Mouse (Mus musculus) T-cell, adult 2 months (primary cell): ENCODE measurements around the gene Rab4a.
A peak's percentile ranks its signal among the peaks of the same experiment; 100 is the strongest.

Experiments
- DNase-seq: peaks from one replicate; pipeline ENCODE4 v3.0.0; 2022; ENCODE audit warnings: low spot score

Rab4a gene

DNA sequence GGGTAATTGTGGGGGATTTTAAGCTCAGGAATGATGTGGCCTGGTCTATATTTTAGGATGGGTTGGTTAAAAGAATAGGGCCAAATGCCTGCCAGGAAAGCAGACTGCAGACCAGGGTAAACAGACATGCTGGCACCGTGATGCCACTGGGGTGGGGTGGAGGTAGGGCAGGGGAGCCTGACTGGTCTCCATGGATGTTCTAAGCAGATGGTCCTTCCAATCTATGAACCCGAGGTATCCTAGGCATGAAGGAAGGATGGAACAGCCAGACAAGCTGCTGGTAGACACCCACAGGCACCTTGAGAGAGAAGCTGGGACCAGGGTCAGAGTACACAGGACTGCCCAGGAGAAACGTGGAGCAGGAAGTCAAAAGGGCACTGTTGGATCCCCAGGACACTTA lies 41.8 kb downstream of the Rab4a start:
- DNase-seq: no peak

GRCm38 (mm10) chr8:123849352-123849751 lies 43.6 kb downstream of the Rab4a start:
- no peak for DNase-seq

GRCm38 (mm10) chr8:123851590-123851989 lies 45.8 kb downstream of the Rab4a start:
- DNase-seq: no peak

DNA sequence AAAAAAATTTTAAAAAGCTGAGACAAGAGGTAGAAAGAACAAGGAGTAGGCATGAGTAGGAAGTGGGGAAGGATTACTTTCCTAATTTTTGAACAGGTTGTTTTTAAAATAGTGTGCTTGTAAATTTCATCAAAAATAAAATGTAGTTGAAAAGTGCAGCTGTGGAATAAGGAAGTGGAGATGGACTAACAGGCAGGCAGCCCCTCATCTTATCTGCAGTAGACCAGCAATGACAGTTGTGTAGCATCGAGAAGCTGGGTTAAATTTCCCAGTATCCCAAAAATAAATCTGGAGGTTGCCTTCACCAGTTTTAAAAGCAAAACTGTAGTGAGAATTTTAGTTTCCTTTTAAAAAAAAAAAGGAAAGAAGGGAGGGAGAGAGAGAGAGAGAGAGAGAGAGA lies 48.5 kb downstream of the Rab4a start:
- DNase-seq: no peak

- DNase-seq: no peak
Measured at GRCm38 (mm10) chr8:123854733-123855475, 49.1 kb downstream of the Rab4a start.

GRCm38 (mm10) chr8:123857361-123857760 lies 51.6 kb downstream of the Rab4a start:
- no peak for DNase-seq

GRCm38 (mm10) chr8:123858574-123858940 lies 52.8 kb downstream of the Rab4a start:
- DNase-seq: no peak

GRCm38 (mm10) chr8:123858941-123859647 lies 53.3 kb downstream of the Rab4a start:
- DNase-seq: peak; percentile 91

DNA sequence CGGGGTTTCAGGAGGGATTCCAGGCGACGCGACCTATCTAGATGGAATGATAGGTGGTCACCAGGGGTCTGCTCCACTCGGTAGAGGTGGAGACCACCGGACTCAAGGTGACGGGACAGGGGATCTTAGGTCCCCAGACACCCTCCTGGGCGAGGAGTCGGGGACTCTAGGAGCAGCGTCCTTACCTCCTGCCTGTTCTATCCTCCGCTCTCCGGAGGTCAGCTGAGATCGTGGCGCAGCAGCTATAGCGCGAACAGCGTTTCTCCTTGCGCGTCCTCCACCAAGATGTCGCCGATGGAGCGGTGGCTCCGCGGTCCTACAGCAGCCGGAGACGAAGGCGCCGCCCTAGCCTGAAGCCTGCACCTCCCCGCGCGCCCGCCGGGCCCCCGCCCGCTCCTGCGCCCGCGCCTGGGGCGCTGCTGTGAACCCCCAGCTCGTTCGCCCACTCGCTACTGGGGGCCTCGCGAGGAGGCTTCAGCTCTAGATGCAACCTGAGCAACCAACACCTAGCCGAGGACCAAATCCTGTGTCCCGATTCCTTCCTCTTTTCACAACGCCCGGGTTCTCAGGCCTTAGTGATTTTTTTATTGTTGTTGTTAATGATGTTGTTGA lies 54.0 kb downstream of the Rab4a start, which contains the start of gene Ccsap:
TSS of gene Ccsap (minus strand) at position 562 of the 612 bp plus-strand sequence.
- peak; percentile 71 for DNase-seq

DNA sequence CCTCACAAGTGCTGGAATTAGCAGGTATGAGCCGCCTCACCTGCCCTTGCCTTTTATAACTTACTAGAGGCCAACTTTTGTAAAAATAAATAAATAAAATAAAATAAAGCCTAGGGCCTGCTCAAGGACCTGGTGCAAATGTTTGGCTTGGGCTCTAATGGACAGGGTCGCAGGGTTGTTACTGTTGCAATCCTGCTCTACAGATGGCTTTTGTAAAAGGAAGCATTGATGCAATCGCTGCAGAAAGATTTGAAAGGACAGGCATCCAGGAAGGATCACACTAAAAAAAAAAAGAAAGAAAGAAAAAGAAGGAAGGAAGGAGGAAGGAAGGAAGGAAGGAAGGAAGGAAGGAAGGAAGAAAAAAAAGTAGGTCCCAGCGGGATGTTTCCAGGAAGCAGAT lies 54.6 kb downstream of the Rab4a start:
- no peak for DNase-seq

DNA sequence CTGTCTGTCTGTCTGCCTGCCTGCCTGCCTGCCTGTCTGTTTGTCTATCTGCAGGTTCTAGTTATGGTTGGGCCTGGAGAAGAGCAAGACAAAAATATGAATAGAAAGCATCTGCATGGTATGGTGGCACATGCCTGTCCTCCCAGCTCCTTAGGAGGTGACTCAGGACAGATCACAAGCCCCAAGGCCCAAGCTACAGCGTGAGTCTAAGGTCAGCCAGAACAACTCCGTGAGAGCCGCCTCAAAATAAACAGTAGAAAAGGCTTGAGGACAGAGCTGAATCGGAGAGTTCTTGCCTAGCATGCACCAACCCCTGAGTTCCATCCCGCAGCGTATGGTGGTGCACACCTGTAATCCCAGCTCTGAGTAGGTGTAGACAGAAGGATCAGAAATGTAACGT lies 60.0 kb downstream of the Rab4a start:
- DNase-seq: no peak

GRCm38 (mm10) chr8:123866971-123867370 lies 61.2 kb downstream of the Rab4a start:
- no peak for DNase-seq

DNA sequence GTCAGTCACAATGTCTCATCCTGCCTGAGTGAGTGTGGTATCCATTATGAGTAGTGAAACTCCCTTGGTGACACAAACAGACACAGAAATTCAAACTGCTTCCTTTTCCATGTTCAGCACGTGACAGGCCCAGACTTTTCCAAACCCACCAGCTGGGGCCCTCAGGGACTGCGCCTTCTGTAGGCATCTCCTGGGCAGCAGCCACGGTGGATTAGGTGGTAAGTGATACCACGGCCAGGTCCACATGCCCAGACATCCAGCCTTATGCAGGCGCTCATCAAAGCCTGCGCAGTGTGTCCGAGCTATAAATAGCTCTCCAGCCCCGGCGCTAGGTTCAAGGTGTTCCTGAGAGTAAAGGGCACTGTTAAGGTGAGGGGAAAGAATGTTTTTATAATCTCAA lies 66.3 kb downstream of the Rab4a start:
- no peak for DNase-seq

GRCm38 (mm10) chr8:123873364-123873763 lies 67.6 kb downstream of the Rab4a start:
- DNase-seq: no peak

DNA sequence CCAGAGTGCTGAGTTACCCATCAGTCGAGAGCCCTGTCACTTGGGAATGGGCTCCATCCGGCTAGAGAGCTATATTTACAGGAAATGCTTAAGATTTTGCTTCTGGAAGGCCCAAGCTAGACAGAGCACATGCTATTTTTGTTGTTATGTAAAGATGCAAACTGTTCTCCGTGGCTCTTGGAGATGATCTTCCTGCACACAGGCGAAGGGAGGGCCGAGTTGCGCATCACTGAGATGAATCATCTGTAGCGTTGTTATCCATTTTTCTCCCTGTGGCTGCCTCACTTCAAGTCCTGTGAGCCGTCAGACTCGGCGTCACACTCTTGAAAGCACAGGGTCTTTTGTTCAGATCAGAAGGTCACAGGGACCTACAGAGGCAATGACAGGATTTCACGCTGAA lies 68.5 kb downstream of the Rab4a start:
- DNase-seq: no peak

DNA sequence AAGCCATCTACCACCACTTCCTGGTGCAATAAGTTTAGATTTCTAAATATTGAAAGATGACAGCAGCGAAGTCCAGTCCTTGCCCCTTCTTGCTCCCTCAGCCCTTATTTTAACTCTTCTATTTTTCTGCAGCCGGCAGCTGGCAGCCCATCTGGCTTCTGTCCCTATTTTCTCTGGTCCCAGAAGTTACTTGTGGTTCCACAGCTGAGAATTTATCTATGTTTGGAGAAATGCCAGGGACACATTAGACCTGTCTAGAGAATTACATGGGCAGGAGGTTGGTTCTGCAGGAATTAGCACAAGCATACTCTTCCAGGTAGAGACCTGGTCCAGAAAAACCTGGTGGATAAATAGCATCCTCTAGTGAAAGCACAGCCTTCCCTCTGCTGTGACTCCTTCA lies 72.1 kb downstream of the Rab4a start:
- no peak for DNase-seq

DNA sequence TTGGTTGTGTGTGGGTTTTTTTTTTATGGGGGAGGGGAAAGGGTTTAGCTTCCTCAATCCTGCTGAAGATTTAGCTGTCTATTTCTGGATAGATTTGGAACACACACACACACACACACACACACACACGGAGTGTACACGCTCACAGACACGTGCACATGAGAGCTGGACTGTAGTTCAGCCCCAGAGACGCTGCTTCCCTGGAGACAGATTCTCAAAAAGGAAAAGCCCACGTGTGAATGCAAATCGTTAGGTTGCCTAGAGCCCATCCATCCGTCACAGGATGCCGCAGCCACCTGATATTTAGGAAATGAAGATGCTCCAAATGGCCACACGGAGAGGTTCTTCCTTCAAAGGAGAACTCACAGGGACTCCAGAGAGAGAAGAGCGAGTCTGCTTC lies 74.5 kb downstream of the Rab4a start:
- DNase-seq: no peak

GRCm38 (mm10) chr8:123880821-123881350 lies 75.1 kb downstream of the Rab4a start:
- no peak for DNase-seq

DNA sequence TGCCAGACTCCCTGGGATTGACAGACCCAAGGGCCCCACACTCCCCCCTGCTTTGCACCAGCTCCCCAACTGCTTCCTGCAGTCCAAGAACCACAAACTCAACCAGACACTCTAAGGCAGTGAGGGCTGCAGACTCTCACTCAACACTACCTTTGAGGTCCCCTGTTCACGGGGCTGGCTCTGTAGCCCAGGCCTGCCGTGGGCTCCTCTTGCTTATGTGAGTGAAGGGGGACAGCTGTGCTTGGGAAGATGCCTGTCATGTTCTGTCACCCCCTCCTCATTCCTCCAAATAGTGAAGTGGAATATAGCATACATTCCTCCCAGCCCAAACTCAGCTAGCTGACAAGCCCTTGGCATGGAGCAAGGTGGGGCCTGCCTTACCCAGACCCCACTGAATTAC lies 76.6 kb downstream of the Rab4a start:
- DNase-seq: no peak

DNA sequence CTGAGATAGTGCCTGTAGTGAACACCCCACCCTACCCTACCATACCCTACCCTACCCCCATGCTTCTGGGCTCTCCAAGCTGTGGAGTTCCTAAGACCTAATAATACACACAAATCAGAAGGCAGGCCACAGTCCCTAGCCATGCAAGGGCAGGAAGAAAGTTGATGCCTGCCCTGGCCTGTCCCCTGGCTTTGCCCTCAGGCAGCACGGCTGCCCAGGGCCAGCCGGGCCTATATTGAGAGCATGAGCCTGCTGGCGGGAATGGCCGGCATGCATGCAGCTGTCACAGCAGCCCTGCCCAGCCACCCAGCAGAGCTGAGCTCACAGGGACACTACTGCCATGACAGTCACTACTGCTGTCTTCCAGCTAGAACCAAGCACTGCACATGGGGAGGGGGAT lies 77.3 kb downstream of the Rab4a start:
- DNase-seq: no peak
